Mouse (Mus musculus) frontal cortex, postnatal 14 days (tissue): Measurements from ENCODE around the gene Stk32c.

Experiments used
- DNase-seq, 2 experiments: peaks; one replicate each; pipeline ENCODE4 v3.0.0; 2022; ENCODE audit warnings: low spot score in 2 of 2

The Stk32c gene

DNA sequence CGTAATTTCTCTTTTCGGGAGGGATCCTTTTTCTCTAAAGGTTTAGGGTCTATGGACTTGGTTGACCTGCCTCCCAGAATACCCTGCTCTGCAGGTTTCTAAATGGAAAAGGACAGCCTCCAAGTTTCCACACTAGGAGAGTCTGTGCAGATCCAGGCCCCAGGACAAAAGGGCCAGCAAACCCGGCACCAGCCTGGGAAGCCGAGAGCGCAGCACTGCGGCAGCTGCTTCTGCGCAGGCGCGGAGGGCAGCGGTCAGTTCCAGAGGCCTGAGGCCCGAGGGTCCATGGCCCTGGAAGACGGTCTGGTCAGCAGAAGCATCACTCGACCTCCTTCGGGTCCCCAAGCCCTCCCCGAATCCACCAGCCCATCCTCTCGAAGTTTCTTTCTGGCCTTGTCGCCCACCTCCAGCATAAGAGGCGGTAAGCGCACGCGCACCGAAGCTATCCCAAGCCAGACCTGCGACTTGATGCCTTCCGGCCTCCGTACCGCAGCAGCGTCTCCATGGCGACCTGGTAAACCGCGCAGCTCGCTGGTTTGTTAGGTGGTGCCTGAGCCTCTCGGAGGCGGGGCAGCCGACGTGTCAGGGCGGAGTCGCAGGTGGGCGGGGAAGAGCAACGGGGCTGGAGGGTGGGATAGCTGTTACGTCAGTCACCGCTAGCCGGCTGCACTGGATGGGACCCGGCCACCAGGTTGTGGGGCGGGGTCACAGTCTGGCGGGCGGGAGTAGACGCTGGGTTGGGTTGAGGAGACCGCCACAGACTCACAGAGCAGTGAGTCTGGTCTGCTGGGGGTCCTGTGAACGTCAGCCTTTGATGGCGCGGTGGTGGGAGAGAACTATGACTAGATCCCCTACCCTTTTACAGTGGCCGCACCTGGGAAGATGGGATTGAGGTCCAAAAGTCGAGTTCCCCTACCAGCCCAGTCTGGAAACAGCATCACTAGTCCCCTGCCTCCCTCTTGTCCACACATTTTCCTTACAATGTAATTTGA is at the start of gene Stk32c, which contains the start of gene Lrrc27:
Gene Stk32c, minus strand, starts transcription at position 554 of the 992 bp plus-strand sequence.
Gene Lrrc27, plus strand, starts transcription at position 235 of the 992 bp plus-strand sequence.
- DNase-seq: peak; percentile 96 to 97

DNA sequence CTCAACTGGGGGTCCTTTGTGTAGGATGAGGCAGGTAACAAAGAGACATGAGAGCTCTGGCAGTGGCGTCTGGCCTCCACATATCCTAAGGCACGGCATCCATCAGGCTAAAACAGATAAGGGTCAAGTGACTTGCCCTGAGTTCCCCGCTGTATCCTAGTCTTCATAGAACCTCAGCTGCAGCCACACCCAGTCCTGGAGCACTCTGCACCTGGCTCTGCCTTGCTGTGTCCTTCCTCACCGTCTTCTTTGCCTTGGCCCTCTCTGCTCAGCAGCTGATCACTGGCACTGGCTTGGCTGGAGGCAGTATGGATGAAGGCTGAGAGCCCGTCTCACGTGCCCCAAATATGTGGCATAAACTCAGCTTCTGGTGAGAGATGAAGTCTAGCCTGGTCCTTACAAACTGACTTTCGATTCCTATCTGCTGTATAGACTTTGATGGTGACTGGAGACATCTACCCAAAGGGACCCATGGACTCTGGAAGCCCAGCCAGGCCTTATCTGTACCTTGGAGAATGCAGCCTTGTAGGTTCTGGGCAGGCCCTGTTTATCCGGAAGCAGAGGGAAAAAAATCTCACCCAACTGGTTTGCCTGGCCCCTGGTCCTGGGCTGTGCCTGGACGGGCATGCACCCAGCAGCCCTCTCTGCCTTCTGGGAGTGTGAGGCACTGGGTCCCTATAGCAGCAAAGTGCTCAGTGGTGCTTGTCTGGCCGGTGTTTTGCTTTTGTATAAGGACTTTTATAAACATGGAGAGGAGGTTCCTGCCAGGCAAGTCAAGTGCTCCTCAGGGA is 44.8 kb upstream of the Stk32c start:
- DNase-seq: no peak

DNA sequence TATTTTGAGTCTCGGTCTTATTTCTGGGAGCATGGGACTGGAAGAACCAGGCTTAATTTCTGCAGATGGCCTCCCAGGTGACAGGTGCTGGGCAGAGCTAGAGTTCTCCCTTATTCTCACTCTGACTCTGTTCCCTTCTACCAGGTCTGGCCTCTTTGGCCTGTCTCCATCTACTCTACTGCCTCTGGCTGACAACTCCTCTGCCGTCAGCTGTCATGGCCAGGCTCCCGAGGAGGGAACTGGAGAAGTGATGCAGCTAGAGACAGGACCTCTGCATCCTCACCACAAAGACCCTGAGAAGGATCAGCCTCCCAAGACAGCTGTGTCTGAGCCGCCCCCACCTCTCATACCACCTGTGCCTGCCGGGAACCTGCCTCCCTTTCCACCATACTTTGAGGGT is 41.5 kb upstream of the Stk32c start:
- no peak for DNase-seq

DNA sequence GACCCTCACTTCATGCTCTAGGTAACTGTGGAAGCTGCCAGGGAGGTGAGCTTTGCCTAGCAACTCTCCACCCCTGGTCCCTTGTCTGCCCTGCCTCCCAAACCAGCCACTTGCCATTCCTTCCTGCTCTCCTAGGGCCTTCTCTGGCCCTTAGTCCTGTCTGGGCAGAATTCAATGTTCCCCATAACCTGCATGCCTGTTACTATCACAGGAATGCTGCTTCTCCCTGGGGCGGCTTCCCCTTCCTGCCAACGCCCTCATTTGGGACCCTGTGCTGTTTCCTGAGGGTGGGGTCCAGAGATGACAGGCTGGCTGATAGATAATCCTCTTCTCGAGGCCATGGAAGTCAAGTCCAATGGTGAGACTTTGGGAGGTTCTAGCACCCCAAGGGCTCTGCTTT is 40.4 kb upstream of the Stk32c start:
- DNase-seq: no peak

DNA sequence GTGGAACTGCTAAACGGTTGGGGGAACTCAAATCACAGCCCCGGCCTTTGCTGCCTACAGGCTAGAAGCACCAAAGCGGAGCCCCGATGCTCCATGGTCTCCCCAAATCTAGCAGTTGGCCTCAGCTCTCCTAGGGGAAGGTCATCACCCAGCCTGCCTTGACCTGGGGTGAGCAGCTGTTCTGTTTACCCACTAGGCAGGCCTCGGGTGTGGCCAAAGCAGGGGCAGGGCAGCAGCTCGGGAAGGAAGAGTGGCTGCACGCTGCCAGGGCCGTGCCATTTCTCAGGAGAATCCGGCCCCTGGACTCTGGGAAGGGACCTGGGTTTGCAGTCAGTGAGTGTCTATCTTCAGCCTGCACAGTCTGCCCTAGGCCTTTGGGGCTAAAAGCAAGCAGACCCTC is 39.9 kb upstream of the Stk32c start:
- no peak for DNase-seq

DNA sequence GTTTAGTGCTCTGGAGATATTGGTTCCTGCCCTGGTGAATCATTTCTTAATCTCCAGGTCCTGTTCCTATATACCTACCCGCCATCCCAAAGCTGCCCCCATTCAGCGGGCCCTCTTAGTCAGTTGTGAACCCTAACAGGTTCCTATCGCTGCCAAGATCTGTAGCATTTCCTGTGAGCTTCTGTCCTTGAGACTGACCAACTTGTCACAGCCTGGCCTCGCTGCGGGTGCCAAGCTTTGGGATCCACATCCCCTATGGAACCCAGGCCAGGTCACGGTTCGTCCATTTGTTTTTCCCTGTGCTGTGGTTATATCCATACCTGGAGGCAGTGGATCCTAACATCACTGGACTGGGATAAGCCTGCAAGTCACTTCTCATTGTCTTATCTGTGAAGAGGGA is 39.5 kb upstream of the Stk32c start:
- DNase-seq: no peak

DNA sequence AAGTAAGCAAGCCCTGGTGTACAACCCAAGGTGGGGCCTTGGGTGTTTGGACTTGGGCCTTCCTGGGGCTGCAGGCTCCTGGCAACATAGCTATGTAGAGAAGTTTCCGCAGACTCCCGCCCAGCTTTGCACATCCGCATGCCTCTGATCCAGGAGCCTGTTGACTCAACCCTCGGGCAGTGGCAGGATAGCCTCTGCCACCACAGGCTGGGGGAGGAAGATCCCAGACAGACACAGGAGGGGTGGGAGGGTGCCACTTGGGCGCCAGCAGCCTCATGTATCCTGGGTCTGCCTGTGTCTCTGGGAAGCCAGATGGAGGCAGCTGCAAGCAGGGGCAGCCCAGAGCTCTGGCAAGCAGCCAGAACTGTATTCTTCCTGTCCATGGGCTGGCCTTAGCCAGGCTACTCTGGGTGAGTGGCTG is 38.8 kb upstream of the Stk32c start:
- no peak for DNase-seq

DNA sequence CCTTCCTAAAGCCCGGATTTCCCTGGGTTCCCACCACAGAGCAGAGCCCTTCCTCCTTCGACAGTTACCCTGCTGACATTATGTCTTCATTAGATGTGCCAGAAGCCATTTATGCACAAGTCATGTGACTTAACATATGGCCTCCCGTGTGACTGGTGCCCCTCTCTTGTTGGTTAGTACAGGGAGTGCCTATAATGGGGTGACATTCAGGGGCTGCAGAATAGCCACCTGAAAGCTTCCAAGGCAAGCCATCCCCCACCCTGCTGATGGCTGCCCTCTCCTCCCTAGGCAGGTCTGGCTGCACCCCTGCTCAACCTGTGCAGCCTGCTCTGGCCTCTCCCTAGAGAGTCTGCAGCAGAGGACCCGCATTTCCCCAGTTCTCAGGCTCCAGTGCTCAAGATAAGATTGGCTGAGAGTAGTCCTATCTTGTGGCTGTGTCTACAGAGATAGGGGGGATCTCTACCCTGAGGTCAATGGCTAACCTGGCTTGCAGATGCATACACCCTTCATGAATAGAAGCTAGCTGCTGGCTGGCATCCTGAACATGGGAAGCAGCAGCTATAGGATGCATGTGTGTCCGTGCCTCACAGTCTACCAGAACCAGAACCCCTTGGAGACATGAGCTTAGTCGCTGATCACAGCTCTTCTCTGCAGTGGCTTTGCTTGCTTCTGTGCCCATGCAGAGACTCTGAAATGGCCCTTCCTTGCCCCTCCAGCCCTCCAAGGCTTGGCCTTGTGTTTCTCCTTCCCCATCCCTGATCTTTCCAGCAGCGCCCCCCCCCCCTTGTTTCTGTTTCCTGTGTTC is 36.5 kb upstream of the Stk32c start:
- no peak for DNase-seq

DNA sequence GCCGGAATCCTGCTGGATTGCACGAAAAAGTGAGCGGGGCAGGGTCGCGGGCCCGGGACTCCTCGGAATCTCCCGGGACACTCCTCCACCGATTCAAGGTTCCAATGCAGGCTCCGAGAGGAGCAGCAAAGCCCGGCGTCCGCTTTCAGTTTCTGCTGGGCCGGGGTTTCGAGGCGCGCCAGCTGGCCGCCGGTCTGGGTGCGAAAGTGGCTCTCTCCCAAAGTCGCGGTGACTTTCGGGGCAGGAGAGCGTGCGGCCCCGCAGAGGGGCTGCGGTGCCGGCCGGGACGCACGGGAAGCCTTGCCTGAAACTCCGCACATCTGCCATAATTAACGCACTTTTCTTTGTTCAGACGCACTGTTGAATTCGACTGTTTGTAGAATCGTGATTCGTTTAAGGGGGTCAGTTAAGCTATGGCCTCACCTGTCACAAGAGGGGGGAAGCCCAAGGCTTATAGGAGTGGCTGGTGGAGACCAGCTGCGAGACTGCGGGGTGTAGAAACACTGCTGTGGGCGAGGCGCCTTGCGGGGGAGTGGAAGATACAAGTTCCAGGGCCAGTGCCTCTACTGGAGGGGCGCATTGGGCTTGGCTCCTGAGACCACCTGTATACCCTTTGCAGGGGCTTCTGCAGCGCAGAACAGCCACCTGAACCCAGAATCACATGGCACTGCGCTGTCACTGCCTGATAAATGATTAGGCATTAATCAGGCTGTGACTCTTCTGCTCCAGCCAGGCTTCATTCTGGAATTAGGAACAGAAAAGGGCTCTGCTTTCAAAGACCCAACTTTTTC is 35.7 kb upstream of the Stk32c start:
- no peak for DNase-seq

DNA sequence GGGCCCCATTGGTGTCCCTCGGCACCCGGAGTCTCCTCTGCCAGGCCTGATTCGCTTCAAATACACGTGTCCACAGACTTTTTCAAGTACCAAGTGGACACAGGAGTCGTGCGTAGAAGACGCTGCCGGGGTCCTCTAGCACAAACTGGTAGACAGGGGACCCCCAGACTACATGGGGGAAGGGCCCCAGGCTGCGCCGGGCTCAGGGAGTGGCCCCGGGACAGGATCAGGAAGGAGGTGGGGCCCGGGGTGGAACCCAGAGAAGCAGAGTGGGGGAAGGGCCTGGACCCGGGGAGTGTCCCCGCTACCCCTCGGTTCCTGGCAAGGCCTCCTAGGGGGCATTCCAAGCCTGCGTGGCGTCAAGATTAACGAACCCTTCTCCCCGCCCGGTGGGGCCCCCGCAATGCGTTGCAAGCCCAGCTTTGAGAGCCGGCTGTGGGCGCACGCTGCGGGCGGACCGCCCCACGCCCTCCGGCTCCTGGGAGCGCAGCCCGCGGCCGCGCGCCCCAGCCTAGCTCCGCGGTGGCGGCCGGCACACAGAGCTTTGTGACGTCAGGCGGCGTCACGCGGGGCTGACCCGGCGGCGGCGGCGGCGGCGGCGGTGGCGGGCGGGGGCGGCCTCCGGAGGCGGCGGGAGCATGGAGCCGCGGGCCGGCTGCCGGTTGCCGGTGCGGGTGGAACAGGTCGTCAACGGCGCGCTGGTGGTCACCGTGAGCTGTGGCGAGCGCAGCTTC is 34.9 kb upstream of the Stk32c start, which contains the start of gene Pwwp2b:
Gene Pwwp2b, plus strand, starts transcription at position 602 of the 734 bp plus-strand sequence.
- peak in 1 of 2 experiments; percentile 51 for DNase-seq

DNA sequence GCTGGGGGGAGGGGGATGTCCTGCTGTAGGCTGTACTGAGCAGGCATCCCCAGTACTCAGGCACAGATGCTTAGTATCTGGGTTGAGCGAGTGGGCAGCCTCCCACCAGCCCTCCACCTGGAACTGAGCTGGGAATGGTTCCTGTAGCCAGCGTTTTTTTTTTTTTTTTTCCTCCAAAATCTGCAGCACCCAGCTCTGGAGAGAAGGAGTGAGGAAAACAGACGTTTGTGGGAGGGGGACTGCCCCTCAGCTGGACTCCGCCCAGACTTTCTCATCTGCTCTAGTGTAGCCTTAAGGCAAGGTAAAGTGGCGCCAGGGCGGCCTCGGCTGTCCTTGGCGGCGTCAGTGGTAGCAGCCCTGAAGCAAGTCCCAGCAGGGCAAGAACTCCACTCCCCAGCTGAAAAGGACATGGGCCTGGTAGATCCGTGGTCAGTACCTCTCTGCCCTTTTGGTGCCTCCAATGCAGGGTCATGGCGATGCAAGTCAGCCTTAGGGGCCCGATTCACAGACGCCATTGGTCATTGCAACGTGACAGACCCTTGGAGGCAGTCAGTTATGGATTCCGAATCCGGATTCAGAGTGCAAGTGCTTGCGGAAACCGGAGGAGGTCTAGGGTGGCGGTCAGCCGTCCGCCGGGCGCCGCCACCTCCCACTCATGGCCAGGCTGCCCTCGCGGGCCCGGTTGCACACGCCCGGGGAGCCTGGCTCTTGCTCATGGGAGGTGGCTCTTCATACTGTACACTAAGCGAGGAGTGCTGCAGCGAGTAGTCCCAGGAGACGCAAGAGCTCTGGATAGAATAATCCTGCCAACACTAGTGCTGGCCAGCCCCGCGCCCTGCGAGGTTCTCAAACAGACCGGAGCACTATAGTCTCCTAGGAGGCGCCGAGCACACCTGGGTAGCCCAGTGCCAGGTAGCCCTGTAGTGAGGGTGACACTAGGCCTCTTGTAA is 34.1 kb upstream of the Stk32c start:
- DNase-seq: peak in 1 of 2 experiments; percentile 27

DNA sequence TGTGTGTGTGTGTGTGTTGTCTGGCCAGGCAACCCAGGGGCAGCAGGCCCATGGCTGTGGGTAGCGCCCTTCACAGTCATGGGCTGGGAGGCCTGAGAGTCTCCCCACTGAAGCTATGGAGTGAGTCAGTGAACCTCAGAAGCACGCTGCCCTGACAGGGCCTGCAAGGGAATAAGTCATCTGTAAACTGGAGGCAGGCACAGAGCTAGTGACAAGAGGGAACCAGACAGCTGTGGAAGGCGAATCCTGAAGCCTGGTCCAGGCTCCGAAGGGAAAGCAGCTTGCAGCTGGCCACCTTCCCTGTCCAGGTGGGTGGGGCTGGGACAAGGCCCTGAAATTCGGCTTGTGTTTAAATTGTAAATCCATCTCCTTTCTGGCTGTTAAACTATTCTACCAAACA is 33.0 kb upstream of the Stk32c start:
- DNase-seq: no peak

DNA sequence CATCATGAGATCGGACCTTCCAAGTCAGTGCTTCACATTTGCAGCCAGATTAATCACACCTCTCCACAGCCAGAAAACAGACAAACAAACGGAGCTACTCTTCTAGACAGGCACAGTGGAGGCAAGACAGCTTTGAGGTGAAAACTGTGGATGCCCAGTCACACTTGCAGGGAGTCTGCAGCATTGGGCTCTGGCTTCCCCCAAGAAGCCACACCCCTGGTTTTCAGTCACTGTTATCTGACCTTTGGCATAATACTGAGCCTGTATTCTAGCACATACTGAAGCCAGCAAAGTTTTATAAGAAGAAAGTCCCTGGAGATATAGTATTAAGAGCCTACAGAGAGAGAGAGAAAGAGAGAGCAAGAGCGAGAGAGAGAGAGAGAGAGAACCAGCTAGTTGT is 26.3 kb upstream of the Stk32c start:
- DNase-seq: no peak

DNA sequence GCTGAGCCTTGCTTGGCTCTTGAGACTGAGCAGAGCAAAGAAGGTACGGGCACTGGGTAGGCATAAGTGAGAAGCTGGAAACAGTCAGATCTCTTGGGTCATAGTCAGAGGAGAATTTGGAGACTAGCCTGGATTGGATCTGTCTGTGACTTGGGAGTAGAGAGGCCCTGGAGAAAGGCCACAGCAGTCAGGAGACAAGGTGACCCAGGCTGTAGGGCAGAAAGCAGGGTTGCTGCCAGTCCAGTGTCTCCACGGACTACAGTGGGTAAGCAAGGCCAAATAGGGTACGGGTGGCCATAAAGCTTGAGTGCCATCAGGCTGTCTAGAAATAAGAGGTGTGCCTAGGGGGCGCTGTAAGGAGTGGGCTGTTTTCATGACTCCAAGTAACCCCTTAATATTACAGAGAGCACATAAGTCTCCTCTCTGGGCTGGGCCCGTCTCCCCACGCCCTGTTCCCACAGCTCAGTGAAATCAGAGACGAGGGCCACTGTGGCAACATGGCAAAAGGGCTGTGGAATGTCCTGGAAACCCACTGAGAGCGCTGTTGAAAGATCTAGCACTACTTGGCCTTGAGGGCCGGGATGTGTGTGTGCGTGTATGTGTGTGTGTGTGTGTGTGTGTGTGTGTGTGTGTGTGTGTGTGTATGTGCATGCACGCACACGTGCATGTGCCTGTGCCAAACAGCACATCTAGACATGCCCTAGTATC is 22.7 kb upstream of the Stk32c start:
- DNase-seq: no peak

DNA sequence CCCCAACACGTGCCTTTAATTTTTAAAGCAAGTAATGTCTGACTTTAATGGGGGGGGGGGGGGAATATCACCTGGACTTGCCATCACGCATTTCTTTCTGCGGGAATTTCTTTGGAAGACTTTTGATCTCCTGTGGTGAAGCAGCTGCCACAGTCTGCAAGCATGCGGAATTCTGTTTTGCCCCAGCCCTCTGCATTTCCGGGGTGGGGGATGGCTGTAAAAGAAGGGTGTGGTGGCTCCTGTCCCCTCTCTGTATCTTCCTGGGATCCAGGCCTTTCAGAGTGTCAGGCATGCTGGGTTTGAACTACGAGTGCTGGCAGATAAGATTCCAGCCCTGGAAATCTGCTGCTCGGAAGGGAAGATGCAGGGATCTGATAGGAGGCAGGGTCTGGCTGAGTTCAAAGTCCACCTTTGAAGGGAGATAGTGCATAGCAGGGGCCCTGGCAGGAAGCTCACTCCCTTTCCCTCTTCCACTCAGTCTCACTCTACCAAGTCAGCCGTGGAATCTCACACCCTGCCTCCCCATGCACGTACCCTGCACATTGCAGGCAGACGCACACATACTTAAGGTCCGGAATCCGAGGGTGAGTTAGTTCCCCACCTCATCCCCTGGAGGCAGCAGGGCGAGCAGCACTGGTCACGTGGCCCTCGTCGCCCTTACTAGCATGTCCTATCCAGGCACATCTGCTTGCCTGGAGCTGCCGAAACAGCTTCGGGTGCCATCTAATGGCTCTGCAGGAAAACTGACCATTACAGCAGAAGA is 21.5 kb upstream of the Stk32c start:
- no peak for DNase-seq

DNA sequence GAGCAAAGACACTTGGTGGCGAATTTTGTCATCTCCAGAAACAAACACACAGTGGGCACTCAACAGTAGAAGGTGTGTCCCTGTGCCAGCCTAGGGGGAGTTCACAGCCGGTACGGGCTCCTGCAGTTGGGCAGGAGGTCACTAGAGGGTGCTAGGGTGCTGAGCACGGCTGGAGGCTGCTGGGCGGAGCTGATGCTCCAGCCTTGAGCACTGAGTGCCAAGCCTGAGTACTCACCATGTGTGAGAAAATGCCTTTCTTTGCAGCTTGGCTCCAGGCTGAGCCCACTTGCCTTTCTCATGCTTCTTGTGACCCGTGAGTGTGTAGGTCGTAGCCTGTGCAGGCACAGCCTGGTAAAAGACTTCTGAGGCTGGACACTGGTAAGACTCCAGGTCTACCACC is 20.6 kb upstream of the Stk32c start:
- peak; percentile 65 to 80 for DNase-seq

DNA sequence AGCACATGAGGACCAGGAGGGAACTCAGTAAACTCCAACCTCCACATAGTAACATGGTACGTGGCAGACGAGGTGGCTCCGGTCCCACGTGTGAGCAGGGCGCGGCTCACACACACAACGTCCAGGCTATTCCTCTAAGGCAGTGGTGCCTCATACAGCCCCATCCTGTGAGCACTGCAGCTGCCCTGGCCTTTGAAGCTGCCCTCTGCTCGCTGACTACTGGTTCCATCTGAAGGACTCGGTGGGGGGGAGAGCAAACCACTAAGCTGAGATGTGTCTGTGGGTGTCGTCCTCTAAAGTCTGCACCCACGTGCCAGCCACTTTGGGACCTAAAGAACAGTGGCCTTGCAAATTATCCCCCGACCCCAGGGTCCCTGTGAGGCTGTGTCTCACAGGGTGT is 17.1 kb upstream of the Stk32c start:
- DNase-seq: no peak

DNA sequence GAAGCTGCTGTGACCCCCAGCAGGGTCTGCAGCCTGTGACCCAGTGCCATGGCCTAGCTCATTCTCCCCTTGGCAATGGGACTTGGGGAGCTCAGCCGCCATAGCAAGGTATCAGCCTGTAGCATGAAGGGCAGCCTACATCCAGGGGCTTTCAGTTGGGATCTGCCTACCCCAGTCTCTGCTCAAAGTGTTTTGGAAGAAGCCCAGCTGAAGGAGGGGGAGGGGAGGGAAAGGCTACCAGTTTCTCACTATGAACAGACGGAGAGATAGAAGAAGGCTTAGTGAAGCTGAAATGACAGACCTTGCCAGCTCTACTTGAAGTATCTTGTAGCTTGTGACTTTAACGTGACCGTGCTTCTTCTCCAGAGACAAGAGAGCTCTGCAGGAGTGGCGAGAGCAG is 16.7 kb upstream of the Stk32c start:
- no peak for DNase-seq
